Mouse (Mus musculus) intestine, embryonic 14.5 days (tissue): ENCODE data around the gene 3110082I17Rik. TPM values are rescaled to one million over a fixed set of nuclear protein-coding genes. Genes with fewer than 3 reads are reported as not detected.

ENCODE experiments used
- ATAC-seq: fragments of 200-750 bp; cut with Nextera tagmentation; replicated peaks from 2 replicates; pipeline ENCODE4 v1.8.0; 2017; ENCODE audit warnings: low read depth, moderate number of reproducible peaks, moderate TSS enrichment, moderate library complexity; ENCODE audit not compliant: low FRiP score, low TSS enrichment
- DNase-seq: peaks from one replicate; pipeline ENCODE4 v3.0.0-alpha.2; 2018; ENCODE audit warnings: low spot score
- H3K27ac ChIP-seq: fragments of 300-500 bp; sonication (generic); 2 replicates; pipeline ENCODE4 v1.5.1; 2014; ENCODE audit warnings: low read depth, mild to moderate bottlenecking, control low read depth
- H3K27me3 ChIP-seq: fragments of 300-500 bp; sonication (generic); replicated peaks from 2 replicates; pipeline ENCODE4 v1.6.1; 2014; ENCODE audit warnings: low read length, control low read depth; ENCODE audit not compliant: control insufficient read depth, insufficient read depth
- H3K36me3 ChIP-seq: fragments of 300-500 bp; sonication (generic); 2 replicates; pipeline ENCODE4 v1.6.1; 2014; ENCODE audit warnings: low read length, control low read depth; ENCODE audit not compliant: control insufficient read depth, insufficient read depth
- H3K4me1 ChIP-seq: fragments of 300-500 bp; sonication (generic); replicated peaks from 2 replicates; pipeline ENCODE4 v1.6.1; 2014; ENCODE audit warnings: low read length, control low read depth, mixed read lengths; ENCODE audit not compliant: control insufficient read depth, insufficient read depth
- H3K4me2 ChIP-seq: fragments of 300-500 bp; sonication (generic); 2 replicates; pipeline ENCODE4 v1.6.1; 2014; ENCODE audit warnings: low read length
- H3K4me3 ChIP-seq: fragments of 300-500 bp; sonication (generic); 2 replicates; pipeline ENCODE4 v1.5.1; 2014; ENCODE audit warnings: low read depth, low read length, control low read depth, mixed read lengths
- H3K9ac ChIP-seq: fragments of 300-500 bp; sonication (generic); 2 replicates; pipeline ENCODE4 v1.6.1; 2014; ENCODE audit warnings: mild to moderate bottlenecking, low read length
- H3K9me3 ChIP-seq: fragments of 300-500 bp; sonication (generic); 2 replicates; pipeline ENCODE4 v1.6.1; 2016; ENCODE audit warnings: low read length, control low read depth; ENCODE audit not compliant: control insufficient read depth
- whole genome bisulfite sequencing: fragments of 180-500 bp; shearing (Covaris S2); extraction: QIAGEN DNeasy Blood & Tissue Kit; methylation state at CpG from one replicate; pipeline ENCODE4 v1.1.7; 2014; 5-methylcytosine and 5-hydroxymethylcytosine counted together
- microRNA counts: library from miRNA; unstranded; fragments of <30 nt; microRNA quantifications from one replicate; lab custom pipeline; 2016
- microRNA-seq: library from miRNA; unstranded; fragments of <30 nt; microRNA quantifications from one replicate; pipeline ENCODE4, GENCODE M21; 2016
- polyA plus RNA-seq: library from polyadenylated mRNA; unstranded; fragments of >200 nt; fragmentation: Nextera tagmentation; extraction: Ambion mirVana; gene quantifications from 2 replicates; pipeline ENCODE4 v1.2.1, GENCODE M21; 2014

Gene 3110082I17Rik
- polyA plus RNA-seq, 1 experiment from 2014 or later: 44.4 TPM

GRCm38 (mm10) chr5:139314941-139315642 is 145.2 kb downstream of the 3110082I17Rik start:
- Histone ChIP-seq H3K9ac (no peak overlapping the region), H3K4me1 (no peaks in the 10 kb centered on the region), H3K27ac (no peak overlapping the region), H3K4me2 (no peak overlapping the region), H3K4me3 (no peak overlapping the region), H3K36me3 (no peaks in the 10 kb centered on the region), H3K9me3 (no peaks in the 10 kb centered on the region), H3K27me3 (no peaks in the 10 kb centered on the region)
- 83% methylated on average over 12 of the region's 12 CpGs for WGBS
- ATAC-seq (no peak), DNase-seq (no peak)

- Histone ChIP-seq H3K4me2 (no peak overlapping the region), H3K27me3 (no peaks in the 10 kb centered on the region), H3K27ac (no peak overlapping the region), H3K36me3 (no peaks in the 10 kb centered on the region), H3K4me3 (no peak overlapping the region), H3K9me3 (no peaks in the 10 kb centered on the region), H3K9ac (no peak overlapping the region), H3K4me1 (no peaks in the 10 kb centered on the region)
- ATAC-seq: no peak
- 82% methylated on average over 9 of the region's 9 CpGs for WGBS
- no peak for DNase-seq
These were observed 146.8 kb downstream of the 3110082I17Rik start for GRCm38 (mm10) chr5:139313536-139313935.

- no peaks in the 10 kb centered on the region for H3K9me3 ChIP-seq
- H3K9ac ChIP-seq: no peak overlapping the region
- no peak overlapping the region for H3K4me2 ChIP-seq
- ATAC-seq: no peak
- WGBS: 90% methylated on average over 9 of the region's 9 CpGs
- H3K4me1 ChIP-seq: no peaks in the 10 kb centered on the region
- no peak overlapping the region for H3K27ac ChIP-seq
- no peaks in the 10 kb centered on the region for H3K27me3 ChIP-seq
- H3K36me3 ChIP-seq: no peaks in the 10 kb centered on the region
- no peak overlapping the region for H3K4me3 ChIP-seq
- no peak for DNase-seq
These were observed 148.5 kb downstream of the 3110082I17Rik start for GRCm38 (mm10) chr5:139311822-139312221.

GRCm38 (mm10) chr5:139310477-139310876 is 149.8 kb downstream of the 3110082I17Rik start:
- no peak overlapping the region for H3K27ac ChIP-seq
- no peak for ATAC-seq
- H3K27me3 ChIP-seq: no peaks in the 10 kb centered on the region
- H3K4me2 ChIP-seq: no peak overlapping the region
- no peak overlapping the region for H3K4me3 ChIP-seq
- H3K36me3 ChIP-seq: no peaks in the 10 kb centered on the region
- WGBS: 86% methylated on average over 4 of the region's 4 CpGs
- DNase-seq: no peak
- no peaks in the 10 kb centered on the region for H3K4me1 ChIP-seq
- H3K9ac ChIP-seq: no peak overlapping the region
- H3K9me3 ChIP-seq: no peaks in the 10 kb centered on the region

- no peaks in the 10 kb centered on the region for H3K36me3 ChIP-seq
- H3K27ac ChIP-seq: no peak overlapping the region
- H3K9ac ChIP-seq: no peak overlapping the region
- no peaks in the 10 kb centered on the region for H3K4me1 ChIP-seq
- DNase-seq: no peak
- H3K27me3 ChIP-seq: no peaks in the 10 kb centered on the region
- H3K4me2 ChIP-seq: no peak overlapping the region
- no peaks in the 10 kb centered on the region for H3K9me3 ChIP-seq
- no peak for ATAC-seq
- 76% methylated on average over 3 of the region's 3 CpGs for WGBS
- H3K4me3 ChIP-seq: no peak overlapping the region
These were observed 150.4 kb downstream of the 3110082I17Rik start for GRCm38 (mm10) chr5:139309946-139310345.

MicroRNAs within 50 kb of the gene (microRNA counts, 519-probe panel; counts per million panel counts)
- microRNA mmu-miR-339-3p (lab: Ali Mortazavi, UCI) (not detected), microRNA mmu-miR-339-5p (lab: Ali Mortazavi, UCI) (not detected)

Small RNAs within 50 kb of the gene (microRNA-seq; reads per million reads assigned to microRNA genes)
- 477 reads per million, percentile 72 among the genes with 10 or more reads in this experiment for gene Mir339

Other genes starting within 250 kb of the 3110082I17Rik start
- gene Get4, start 208.2 kb downstream of the 3110082I17Rik start, polyA plus RNA-seq: 152 and 161 TPM in 2 replicates
- 4.7 and 7.7 TPM in 2 replicates for gene Adap1, start 134.9 kb downstream of the 3110082I17Rik start, polyA plus RNA-seq
- 149 and 150 TPM in 2 replicates for gene Cox19, start 109.1 kb downstream of the 3110082I17Rik start, polyA plus RNA-seq
- gene Cyp2w1, start 107.9 kb downstream of the 3110082I17Rik start, polyA plus RNA-seq: 5.9 and 9.1 TPM in 2 replicates
- gene Gpr146, start 82.8 kb downstream of the 3110082I17Rik start, polyA plus RNA-seq: 1.4 and 1.7 TPM in 2 replicates
- gene C130050O18Rik, start 55.2 kb downstream of the 3110082I17Rik start, polyA plus RNA-seq: 0.74 and 1.3 TPM in 2 replicates
- 1.9 and 2.1 TPM in 2 replicates for gene Gper1, start 37.4 kb downstream of the 3110082I17Rik start, polyA plus RNA-seq
- 5.7 and 9.4 TPM in 2 replicates for gene Zfand2a, start 24.0 kb upstream of the 3110082I17Rik start, polyA plus RNA-seq
- not detected in 2 replicates for gene Uncx, start 83.0 kb upstream of the 3110082I17Rik start, polyA plus RNA-seq